Mouse (Mus musculus) heart, embryonic 12.5 days (tissue): ENCODE data around the gene Ifnar2. TPM values are rescaled to one million over a fixed set of nuclear protein-coding genes. Genes with fewer than 3 reads are reported as not detected.

Source experiments
- ATAC-seq: fragments of 200-750 bp; cut with Nextera tagmentation; 2 replicates; pipeline ENCODE4 v1.8.0; 2017; ENCODE audit warnings: moderate TSS enrichment, moderate library complexity; ENCODE audit not compliant: insufficient number of reproducible peaks, low FRiP score
- H3K27ac ChIP-seq: fragments of 300-500 bp; sonication (generic); 2 replicates; pipeline ENCODE4 v1.5.1; 2016; ENCODE audit warnings: mild to moderate bottlenecking, moderate library complexity; ENCODE audit not compliant: poor library complexity, severe bottlenecking
- H3K27me3 ChIP-seq: fragments of 300-500 bp; sonication (generic); replicated peaks from 2 replicates; pipeline ENCODE4 v1.6.1; 2016; ENCODE audit warnings: mild to moderate bottlenecking, moderate library complexity
- H3K36me3 ChIP-seq: fragments of 300-500 bp; sonication (generic); 2 replicates; pipeline ENCODE4 v1.6.1; 2016; ENCODE audit warnings: mild to moderate bottlenecking, moderate library complexity
- H3K4me1 ChIP-seq: fragments of 300-500 bp; sonication (generic); replicated peaks from 2 replicates; pipeline ENCODE4 v1.6.1; 2016; ENCODE audit warnings: mild to moderate bottlenecking
- H3K4me2 ChIP-seq: fragments of 300-500 bp; sonication (generic); 2 replicates; pipeline ENCODE4 v1.6.1; 2016; ENCODE audit warnings: mild to moderate bottlenecking, moderate library complexity
- H3K4me3 ChIP-seq: fragments of 300-500 bp; sonication (generic); 2 replicates; pipeline ENCODE4 v1.5.1; 2016; ENCODE audit warnings: mild to moderate bottlenecking
- H3K9ac ChIP-seq: fragments of 300-500 bp; sonication (generic); 2 replicates; pipeline ENCODE4 v1.6.1; 2016; ENCODE audit warnings: mild to moderate bottlenecking, moderate library complexity
- H3K9me3 ChIP-seq: fragments of 300-500 bp; sonication (generic); replicated peaks from 2 replicates; pipeline ENCODE4 v1.6.1; 2016; ENCODE audit warnings: mild to moderate bottlenecking, moderate library complexity
- WGBS: fragments of 180-500 bp; shearing (Covaris S2); methylation state at CpG from one replicate; pipeline ENCODE4 v1.1.7; 2016; 5-methylcytosine and 5-hydroxymethylcytosine counted together
- polyA plus RNA-seq: library from polyadenylated mRNA; unstranded; fragments of >200 nt; fragmentation: Nextera tagmentation; extraction: Ambion mirVana; gene quantifications from 2 replicates; pipeline ENCODE4 v1.2.1, GENCODE M21; 2016

The Ifnar2 gene
- polyA plus RNA-seq, result 51.3 and 52.2 TPM in 2 replicates

DNA sequence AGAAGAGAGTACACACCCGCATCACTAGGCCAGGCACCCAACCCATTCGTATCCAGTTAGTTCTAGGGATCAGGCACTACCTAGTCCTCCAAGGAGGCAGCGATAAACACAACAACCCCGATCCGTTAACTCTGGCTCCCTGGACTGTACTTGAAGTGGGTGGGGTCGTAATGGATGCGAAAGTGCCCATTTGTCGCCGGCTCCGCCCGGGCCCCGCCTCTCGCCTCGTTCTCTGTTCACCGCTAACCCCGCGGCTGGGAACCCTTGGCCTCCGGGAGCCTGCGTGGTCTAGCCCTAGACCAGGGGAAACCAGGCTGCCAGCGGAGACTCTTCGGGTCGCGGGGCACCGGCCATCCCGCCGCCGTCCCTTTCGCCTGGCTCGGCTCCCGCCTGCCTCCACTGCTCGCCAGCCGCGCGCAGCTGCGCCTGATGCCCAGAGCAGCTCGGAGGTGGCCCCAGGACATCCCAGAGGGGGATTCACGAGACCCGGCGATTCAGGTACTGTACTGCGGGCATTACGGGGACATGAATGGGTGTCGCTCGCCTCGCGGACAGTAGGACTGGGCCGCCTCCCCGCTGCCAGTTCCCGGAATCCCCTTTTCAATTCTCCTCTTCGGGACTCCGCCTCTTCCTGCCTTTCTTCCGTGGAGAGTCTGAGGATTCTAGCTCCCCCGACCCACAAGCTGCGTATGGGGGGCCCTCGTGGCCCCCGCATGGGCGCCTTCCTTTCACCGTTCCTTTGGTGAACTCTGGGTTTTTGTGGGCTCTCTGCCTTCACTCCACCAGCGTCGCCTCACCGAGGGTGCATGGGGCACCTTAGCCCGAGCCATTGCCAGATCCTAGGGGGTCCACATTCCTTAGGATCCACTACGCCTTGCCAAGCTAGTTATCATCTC lies at the start of gene Ifnar2:
Gene Ifnar2 (plus strand): TSS at position 207 of the 896 bp plus-strand sequence.
- peak within 1 kb of the TSS; percentile 88 for H3K4me2 ChIP-seq
- peak within 1 kb of the TSS; percentile 84 for H3K9ac ChIP-seq
- under 1% methylated on average over 61 of the region's 62 CpGs for WGBS
- peaks cover 15% of the 10 kb centered on the region for H3K36me3 ChIP-seq
- peak; percentile 95 for ATAC-seq
- peaks cover 22% of the 10 kb centered on the region for H3K4me1 ChIP-seq
- no peaks in the 10 kb centered on the region for H3K27me3 ChIP-seq
- no peaks in the 10 kb centered on the region for H3K9me3 ChIP-seq
- peak within 1 kb of the TSS; percentile 78 for H3K4me3 ChIP-seq
- peak within 1 kb of the TSS; percentile 93 for H3K27ac ChIP-seq

DNA sequence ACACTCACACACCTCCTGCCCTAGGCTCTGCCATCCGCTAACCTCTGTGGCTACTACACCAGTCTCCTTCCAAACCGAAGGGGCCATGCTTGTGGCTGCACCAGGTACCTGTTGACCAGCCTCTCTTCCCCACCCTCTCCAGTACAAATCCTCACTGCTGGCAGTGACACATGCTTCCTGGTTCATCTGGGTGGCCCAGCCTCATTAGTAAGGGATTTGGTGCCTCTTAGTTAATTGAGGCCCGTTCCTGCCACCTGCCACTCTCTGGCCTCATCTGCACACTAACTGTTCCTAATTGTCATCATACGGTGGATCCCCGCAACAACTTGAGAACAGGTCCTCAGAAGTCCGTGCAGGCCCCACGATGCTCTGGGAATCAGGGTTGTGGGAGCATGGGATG lies 45.0 kb upstream of the Ifnar2 start:
- H3K4me2 ChIP-seq, result no peak overlapping the region
- no peaks in the 10 kb centered on the region for H3K4me1 ChIP-seq
- no peak for ATAC-seq
- H3K36me3 ChIP-seq, result no peaks in the 10 kb centered on the region
- WGBS, result 70% methylated on average over 7 of the region's 7 CpGs
- no peak overlapping the region for H3K27ac ChIP-seq
- no peak overlapping the region for H3K4me3 ChIP-seq
- no peaks in the 10 kb centered on the region for H3K9me3 ChIP-seq
- no peak overlapping the region for H3K9ac ChIP-seq
- peaks cover 27% of the 10 kb centered on the region for H3K27me3 ChIP-seq

GRCm38 (mm10) chr16:91328922-91329321 lies 43.7 kb upstream of the Ifnar2 start:
- Histone ChIP-seq H3K4me3 (no peak overlapping the region), H3K27me3 (peaks cover 22% of the 10 kb centered on the region), H3K36me3 (no peaks in the 10 kb centered on the region), H3K4me2 (no peak overlapping the region), H3K4me1 (no peaks in the 10 kb centered on the region), H3K9ac (no peak overlapping the region), H3K27ac (no peak overlapping the region), H3K9me3 (no peaks in the 10 kb centered on the region)
- ATAC-seq, result no peak
- WGBS, result 77% methylated on average over 19 of the region's 19 CpGs

- peaks cover 22% of the 10 kb centered on the region for H3K27me3 ChIP-seq
- H3K4me1 ChIP-seq, result no peaks in the 10 kb centered on the region
- H3K36me3 ChIP-seq, result no peaks in the 10 kb centered on the region
- H3K4me2 ChIP-seq, result no peak overlapping the region
- ATAC-seq, result no peak
- H3K4me3 ChIP-seq, result no peak overlapping the region
- no peak overlapping the region for H3K27ac ChIP-seq
- 76% methylated on average over 6 of the region's 6 CpGs for WGBS
- no peaks in the 10 kb centered on the region for H3K9me3 ChIP-seq
- no peak overlapping the region for H3K9ac ChIP-seq
Measured at GRCm38 (mm10) chr16:91330496-91330895, 42.1 kb upstream of the Ifnar2 start.

DNA sequence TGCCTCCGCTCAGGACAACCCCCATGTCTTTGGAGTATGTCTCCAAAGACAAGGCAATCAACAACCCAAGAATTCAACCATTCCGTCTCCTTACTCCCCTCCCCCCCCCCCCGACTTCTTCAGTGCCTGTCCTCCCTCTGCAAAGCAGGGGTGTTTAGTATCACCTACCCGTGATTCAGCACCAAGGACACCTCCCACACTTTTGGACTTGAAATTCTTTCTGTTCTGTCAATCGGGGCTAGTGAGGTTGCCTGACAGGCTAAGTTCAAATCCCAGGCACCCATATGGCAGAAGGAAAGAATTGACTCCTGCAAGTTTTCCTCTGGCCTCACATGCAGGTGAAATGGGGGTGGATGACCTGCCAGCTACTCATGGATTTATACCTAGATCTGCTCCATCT lies 41.4 kb upstream of the Ifnar2 start:
- H3K27ac ChIP-seq, result no peak overlapping the region
- no peaks in the 10 kb centered on the region for H3K36me3 ChIP-seq
- no peak overlapping the region for H3K9ac ChIP-seq
- 23% methylated on average over 5 of the region's 5 CpGs for WGBS
- H3K4me2 ChIP-seq, result no peak overlapping the region
- H3K4me1 ChIP-seq, result no peaks in the 10 kb centered on the region
- peaks cover 22% of the 10 kb centered on the region for H3K27me3 ChIP-seq
- no peaks in the 10 kb centered on the region for H3K9me3 ChIP-seq
- H3K4me3 ChIP-seq, result no peak overlapping the region
- ATAC-seq, result no peak

DNA sequence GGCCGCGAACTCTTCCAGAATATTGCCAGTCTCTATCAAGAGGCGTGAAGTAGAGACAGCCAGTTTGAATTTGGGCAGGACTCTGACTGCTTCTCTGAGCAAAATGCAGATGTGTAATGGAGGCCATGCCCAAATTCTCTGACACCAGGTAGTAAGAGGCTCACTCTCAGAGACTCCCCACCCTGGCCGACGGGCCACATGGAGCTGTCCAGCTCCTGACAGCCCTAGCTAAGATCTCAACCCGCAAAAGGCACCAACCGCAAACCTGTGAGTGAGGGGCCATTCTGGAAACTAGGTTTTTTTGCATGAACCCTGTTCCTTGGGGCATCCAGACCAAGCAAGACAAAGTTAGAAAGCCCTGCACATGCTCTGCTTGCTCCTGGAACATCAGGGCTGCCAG lies 39.7 kb upstream of the Ifnar2 start:
- H3K27ac ChIP-seq, result no peak overlapping the region
- no peak overlapping the region for H3K9ac ChIP-seq
- H3K27me3 ChIP-seq, result peaks cover 12% of the 10 kb centered on the region
- H3K4me2 ChIP-seq, result no peak overlapping the region
- no peak overlapping the region for H3K4me3 ChIP-seq
- H3K4me1 ChIP-seq, result no peaks in the 10 kb centered on the region
- WGBS, result 47% methylated on average over 7 of the region's 7 CpGs
- ATAC-seq, result no peak
- H3K9me3 ChIP-seq, result no peaks in the 10 kb centered on the region
- H3K36me3 ChIP-seq, result no peaks in the 10 kb centered on the region

- Histone ChIP-seq H3K27ac (no peak overlapping the region), H3K4me3 (no peak overlapping the region), H3K27me3 (0 out of 2 replicates have a peak, but pooled peaks cover 4% of the 10 kb centered on the region), H3K4me2 (no peak overlapping the region), H3K4me1 (no peaks in the 10 kb centered on the region), H3K36me3 (no peaks in the 10 kb centered on the region), H3K9me3 (no peaks in the 10 kb centered on the region), H3K9ac (no peak overlapping the region)
- 50% methylated on average over 10 of the region's 10 CpGs for WGBS
- no peak for ATAC-seq
Measured at GRCm38 (mm10) chr16:91334190-91334893, 38.2 kb upstream of the Ifnar2 start.

GRCm38 (mm10) chr16:91336753-91337152 lies 35.8 kb upstream of the Ifnar2 start:
- WGBS, result 70% methylated on average over 4 of the region's 4 CpGs
- no peak for ATAC-seq

GRCm38 (mm10) chr16:91337480-91337879 lies 35.1 kb upstream of the Ifnar2 start:
- Histone ChIP-seq H3K9me3 (no peaks in the 10 kb centered on the region), H3K27me3 (0 out of 2 replicates have a peak, but pooled peaks cover 6% of the 10 kb centered on the region), H3K4me1 (no peaks in the 10 kb centered on the region), H3K27ac (no peak overlapping the region), H3K36me3 (no peaks in the 10 kb centered on the region), H3K4me3 (no peak overlapping the region), H3K9ac (no peak overlapping the region), H3K4me2 (no peak overlapping the region)
- WGBS, result 73% methylated on average over 5 of the region's 5 CpGs
- no peak for ATAC-seq

More at GRCm38 (mm10) chr16:91336753-91337152, 35.8 kb upstream of the Ifnar2 start:
- H3K27me3 ChIP-seq, result 0 out of 2 replicates have a peak, but pooled peaks cover 6% of the 10 kb centered on the region
- H3K9me3 ChIP-seq, result no peaks in the 10 kb centered on the region
- H3K4me2 ChIP-seq, result no peak overlapping the region
- H3K36me3 ChIP-seq, result no peaks in the 10 kb centered on the region
- no peak overlapping the region for H3K9ac ChIP-seq
- no peaks in the 10 kb centered on the region for H3K4me1 ChIP-seq
- H3K4me3 ChIP-seq, result no peak overlapping the region
- no peak overlapping the region for H3K27ac ChIP-seq

GRCm38 (mm10) chr16:91346491-91346890 lies 26.1 kb upstream of the Ifnar2 start:
- no peak overlapping the region for H3K4me3 ChIP-seq
- WGBS, result 70% methylated on average over 9 of the region's 9 CpGs
- H3K36me3 ChIP-seq, result no peaks in the 10 kb centered on the region
- H3K27me3 ChIP-seq, result peaks cover 36% of the 10 kb centered on the region
- H3K4me1 ChIP-seq, result no peaks in the 10 kb centered on the region
- no peak for ATAC-seq
- H3K27ac ChIP-seq, result no peak overlapping the region
- H3K4me2 ChIP-seq, result no peak overlapping the region
- H3K9me3 ChIP-seq, result no peaks in the 10 kb centered on the region
- no peak overlapping the region for H3K9ac ChIP-seq

- no peak overlapping the region for H3K9ac ChIP-seq
- H3K4me2 ChIP-seq, result no peak overlapping the region
- H3K36me3 ChIP-seq, result no peaks in the 10 kb centered on the region
- H3K27me3 ChIP-seq, result peaks cover 41% of the 10 kb centered on the region
- H3K4me1 ChIP-seq, result no peaks in the 10 kb centered on the region
- no peak overlapping the region for H3K27ac ChIP-seq
- H3K4me3 ChIP-seq, result no peak overlapping the region
- no peaks in the 10 kb centered on the region for H3K9me3 ChIP-seq
- WGBS, result 73% methylated on average over 20 of the region's 20 CpGs
- ATAC-seq, result no peak
Measured at GRCm38 (mm10) chr16:91347491-91348263, 24.9 kb upstream of the Ifnar2 start.
